Mouse (Mus musculus) adipocyte (in vitro differentiated cells): ENCODE results near the gene Olfml3.

ENCODE experiments used
- DNase-seq: peaks from one replicate; pipeline ENCODE4 v3.0.0-alpha.2; 2016; ENCODE audit warnings: low spot score

Gene Olfml3

DNA sequence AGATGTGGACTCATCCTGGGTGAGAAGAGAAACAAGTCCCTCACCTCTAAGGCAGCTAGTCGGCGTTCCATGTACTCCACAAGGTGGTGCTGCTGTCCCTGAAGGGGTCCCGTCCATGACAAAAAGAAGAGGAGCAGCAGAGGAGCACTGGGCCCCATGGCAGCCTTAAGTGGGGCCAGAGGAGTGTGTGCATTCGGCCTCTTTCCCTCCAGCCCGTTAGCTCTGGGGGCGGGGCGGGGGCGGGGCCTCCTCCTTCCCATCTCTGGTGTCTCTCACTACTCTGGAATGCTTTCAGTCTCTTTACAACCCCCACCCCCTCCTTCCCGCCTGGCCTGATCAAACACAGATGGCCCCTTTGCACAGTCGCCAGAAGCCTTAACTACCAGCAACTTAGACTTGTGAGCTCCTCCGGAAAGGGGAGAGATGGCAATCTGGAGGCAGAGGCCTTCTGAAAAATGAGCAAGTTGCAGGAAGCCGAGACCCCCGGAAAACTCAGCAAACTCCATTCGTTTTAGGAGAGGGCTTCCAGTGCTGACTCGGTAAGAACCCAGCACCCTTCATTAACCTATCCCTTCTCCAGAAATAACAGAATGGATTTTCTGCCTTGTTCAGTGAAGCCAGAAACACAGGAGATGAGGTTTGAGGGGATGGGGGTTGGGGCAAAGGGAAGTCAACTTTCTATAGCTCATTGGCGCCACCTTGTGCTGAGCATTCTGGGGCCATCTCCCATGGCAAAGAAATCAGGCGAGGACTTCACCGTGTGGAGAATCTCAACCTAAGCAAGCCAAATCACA is at the start of gene Olfml3:
Gene Olfml3, minus strand, starts transcription at position 224 of the 794 bp plus-strand sequence.
- DNase-seq, result peak; percentile 95

DNA sequence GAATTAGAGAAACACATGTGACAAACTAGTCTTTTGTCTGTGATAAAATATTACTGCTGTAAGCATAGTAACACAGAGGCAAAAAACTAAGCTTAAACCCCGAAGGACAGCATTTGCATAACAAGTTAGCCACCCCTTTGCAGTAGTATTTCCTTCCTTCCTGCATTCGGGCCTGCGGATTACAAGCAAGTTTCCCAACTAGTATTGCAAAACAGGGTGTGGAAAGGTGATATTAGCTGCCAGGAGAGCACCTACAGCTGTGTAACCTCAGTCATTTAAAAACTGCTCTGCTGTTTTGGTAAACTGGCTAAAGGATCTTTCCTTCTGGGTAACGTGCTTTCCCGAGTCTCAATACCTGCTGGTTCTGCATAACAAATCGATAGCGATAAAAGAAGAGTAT is 49.4 kb upstream of the Olfml3 start:
- peak; percentile 62 for DNase-seq

DNA sequence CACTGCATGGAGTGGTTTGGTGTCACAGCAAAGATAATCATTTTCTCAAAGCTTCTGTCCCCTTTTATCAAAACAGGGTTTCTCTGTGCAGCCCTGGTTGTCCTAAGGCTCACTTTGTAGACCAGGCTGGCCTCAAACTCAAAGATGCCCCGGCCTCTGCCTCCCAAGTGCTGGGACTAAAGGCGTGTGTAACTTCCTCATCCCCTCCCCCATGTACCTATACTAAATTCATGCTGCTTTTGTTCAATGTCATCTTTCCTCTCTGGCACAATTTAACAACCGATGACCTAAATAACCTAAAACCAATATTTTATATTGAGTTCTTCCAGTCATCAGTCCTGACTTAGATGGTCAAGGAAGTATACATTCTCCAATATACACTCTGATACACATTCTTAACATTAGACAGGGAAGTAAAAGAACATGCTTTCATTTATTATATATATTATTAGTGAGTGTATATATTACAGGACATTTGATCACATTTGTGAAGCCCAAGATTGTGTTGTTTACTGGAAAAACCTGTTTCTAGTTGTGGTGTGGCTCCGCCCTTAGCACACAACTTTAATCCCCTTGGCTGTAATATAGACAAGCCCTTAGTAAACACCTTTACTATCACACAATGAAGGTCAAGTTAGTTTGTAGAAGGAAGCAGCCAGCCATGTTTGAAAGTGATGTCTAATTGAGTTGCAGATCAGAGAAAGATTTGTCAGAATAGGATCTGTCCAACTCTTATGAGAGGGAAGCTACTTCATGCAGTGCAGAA is 45.2 kb upstream of the Olfml3 start:
- no peak for DNase-seq

GRCm38 (mm10) chr3:103780777-103781176 is 43.0 kb upstream of the Olfml3 start:
- DNase-seq, result no peak

DNA sequence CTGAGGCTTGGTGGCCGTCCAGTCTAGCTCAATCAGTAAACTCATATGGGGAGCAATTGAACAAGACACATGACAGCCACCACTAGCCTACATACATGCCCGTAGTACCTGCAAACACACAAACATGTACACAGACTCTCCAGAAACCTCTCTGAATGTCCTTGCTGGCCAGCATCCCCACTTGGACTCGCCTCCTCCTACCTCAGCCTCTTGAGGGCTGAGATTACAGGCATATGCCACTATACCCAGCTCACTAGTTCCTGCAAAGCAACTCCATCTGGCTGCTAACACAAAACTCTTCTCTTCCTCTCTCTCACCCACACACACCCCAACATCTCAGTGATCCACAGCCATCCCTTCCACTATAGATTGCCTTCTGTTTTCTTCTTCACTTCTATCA is 42.5 kb upstream of the Olfml3 start:
- DNase-seq, result no peak

DNA sequence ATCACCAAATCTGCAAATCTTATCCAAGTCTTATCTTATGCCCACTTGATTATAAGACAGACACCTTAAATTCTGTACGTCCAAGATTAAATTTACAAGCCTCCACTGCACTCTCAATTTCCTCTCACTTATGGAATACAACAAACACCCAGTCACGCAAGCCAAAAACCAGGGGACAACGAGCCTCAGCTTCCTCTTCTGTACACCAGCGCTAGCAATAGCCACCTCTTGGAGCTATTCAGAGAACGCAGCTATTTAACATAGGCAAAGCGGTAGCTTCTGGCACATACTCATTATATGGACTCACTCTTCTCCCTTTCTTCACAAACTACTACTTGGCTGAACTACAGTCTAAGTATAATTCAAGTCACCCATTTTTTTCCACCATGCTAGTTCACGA is 41.4 kb upstream of the Olfml3 start:
- no peak for DNase-seq

GRCm38 (mm10) chr3:103778660-103779059 is 40.9 kb upstream of the Olfml3 start:
- no peak for DNase-seq

DNA sequence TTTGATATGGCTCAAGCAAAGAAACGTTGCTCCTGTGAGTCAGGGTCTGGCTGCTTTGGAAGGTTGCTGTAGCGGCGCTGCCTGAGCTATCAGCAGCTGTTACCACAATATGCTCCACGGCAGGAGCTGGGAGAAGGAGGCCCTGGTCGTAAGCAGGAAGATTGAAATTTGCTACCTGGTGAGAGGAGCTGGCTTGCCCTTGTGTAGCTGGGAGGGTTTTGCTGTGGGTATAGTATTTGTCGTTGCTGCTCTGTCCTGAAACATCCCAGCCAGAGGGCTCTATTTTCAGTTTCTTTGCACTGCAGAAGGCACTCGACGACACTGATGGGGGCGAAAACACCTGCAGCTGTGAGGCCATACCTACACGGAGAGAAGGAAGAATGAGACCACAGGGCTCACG is 40.1 kb upstream of the Olfml3 start:
- DNase-seq, result no peak

DNA sequence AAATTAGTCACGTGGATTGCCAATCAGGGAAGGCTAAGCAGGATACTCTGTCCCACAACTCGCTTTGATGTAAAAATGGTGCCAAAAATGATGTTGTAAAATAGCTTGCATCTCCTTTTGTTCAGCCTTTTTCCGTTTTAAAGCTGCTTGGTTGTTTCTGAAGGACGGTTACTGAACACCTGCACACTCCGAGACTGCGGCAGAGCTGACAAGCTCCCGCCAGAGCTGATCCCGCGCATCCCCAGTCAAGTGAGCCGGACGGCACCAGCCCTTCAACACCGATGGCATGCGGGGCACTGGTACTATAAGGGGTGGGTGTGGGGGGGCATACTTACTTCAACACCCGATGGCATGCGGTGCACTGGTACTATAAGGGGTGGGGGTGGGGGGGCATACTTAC is 36.2 kb upstream of the Olfml3 start:
- no peak for DNase-seq

DNA sequence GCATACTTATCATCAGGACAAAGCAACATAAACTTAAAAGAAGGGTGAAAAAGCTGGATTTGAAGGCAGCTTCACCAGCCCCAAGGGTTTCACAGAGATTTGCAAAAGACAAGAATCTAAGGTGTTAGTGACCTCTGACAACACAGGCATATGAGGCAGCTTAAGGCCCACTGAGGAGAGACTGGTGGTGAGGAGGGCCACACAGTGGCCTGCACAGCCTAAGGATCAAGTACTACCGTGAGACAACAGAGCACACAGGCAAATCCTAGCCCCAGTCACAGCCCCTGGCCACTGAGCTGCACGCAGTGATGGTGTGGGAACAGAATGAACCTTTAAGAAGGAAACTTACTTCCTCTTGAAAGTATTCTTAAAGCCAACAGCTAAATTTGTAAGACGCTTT is 35.7 kb upstream of the Olfml3 start:
- DNase-seq, result no peak

DNA sequence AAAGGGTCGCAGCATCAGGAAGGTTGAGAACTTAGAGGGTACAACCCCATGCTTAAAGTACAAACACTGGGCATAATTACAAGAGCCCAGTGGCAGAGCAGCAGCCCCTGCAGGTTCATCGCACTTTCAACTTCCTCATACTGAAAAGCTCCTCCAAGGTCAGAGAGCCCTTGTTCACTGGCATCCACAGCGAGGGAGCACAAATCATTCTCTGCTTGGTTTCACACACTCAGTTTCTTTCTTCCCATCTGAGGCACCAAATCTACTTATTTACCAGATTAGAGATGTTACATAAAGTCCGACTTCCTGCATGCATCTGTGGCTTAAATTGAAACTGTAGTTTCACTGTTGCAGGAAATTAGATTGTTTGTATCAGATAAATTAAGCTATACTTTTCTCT is 35.0 kb upstream of the Olfml3 start:
- DNase-seq, result no peak

GRCm38 (mm10) chr3:103771531-103772130 is 33.8 kb upstream of the Olfml3 start:
- DNase-seq, result peak; percentile 96

- no peak for DNase-seq
Measured at GRCm38 (mm10) chr3:103766789-103767188, 29.0 kb upstream of the Olfml3 start.

DNA sequence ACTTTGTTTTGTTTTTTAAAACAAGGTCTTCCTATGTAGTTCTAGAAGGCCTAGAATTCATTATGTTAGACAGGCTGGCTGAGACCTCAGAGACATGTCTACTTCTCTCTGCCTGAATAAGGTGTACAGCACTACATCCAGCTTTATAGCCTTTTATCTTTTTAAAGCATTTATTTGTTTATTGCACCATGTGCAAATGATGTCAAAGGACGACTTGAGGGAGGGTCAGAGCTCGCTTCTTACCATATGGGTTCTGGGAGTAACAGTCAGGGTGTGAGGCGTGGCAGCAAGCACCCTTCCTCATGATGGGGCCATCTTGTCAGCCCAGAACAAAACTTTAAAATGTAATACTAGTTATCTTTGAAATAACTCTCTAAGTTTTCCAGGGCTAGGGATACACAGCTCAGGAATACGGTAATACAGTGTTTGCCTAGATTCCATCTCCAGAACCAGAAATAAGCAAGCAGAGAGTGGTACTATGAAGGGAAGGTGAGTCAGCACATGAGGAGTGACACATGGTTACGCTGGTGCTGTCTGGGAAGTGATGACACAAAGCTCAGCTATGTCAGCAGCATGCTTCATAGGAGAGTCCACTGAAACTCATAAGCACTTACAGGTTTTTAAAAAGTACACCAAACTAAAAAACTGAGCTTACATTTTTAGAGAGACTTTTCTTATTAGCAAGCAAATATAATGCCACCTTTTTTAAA is 21.6 kb upstream of the Olfml3 start:
- no peak for DNase-seq

- no peak for DNase-seq
Measured at GRCm38 (mm10) chr3:103758456-103758855, 20.7 kb upstream of the Olfml3 start.

DNA sequence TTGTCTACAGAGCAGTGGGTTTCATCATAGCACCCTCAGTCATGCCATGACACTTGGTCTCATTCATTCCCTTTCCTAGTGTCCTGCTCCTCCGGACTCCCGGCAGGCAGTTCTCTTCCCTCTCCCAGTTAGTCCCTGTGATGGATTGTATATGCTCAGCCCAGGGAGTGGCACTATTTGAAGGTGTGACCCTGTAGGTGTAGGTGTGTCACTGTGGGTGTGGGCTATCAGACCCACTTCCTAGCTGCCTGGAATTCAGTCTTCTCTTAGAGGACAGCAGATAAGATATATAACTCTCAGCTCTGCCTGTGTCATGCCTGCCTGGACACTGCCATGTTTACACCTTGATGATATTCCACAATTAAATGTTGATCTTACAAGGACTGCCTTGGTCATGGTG is 19.1 kb upstream of the Olfml3 start:
- no peak for DNase-seq

- DNase-seq, result no peak
Measured at GRCm38 (mm10) chr3:103755351-103755750, 17.6 kb upstream of the Olfml3 start.

DNA sequence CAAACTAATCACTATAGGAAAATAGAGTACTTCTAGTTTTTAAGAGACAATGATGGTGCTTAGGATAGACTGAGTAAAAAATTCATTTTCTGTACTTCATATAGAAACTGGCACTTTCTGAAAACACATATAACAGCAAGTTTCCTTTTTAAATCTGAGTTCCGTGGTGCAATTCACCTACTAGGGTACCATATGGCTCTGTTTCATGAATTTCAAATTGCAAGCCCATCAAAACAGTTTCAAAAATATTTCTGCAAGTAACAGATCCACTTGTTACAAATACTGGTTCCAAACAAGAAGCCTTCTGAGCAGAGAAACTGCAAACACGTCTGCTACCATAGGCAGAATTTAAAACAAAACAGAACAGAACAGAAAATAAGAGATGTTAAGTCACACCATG is 13.8 kb upstream of the Olfml3 start:
- no peak for DNase-seq

- no peak for DNase-seq
Measured at GRCm38 (mm10) chr3:103746711-103747110, 8.9 kb upstream of the Olfml3 start.

DNA sequence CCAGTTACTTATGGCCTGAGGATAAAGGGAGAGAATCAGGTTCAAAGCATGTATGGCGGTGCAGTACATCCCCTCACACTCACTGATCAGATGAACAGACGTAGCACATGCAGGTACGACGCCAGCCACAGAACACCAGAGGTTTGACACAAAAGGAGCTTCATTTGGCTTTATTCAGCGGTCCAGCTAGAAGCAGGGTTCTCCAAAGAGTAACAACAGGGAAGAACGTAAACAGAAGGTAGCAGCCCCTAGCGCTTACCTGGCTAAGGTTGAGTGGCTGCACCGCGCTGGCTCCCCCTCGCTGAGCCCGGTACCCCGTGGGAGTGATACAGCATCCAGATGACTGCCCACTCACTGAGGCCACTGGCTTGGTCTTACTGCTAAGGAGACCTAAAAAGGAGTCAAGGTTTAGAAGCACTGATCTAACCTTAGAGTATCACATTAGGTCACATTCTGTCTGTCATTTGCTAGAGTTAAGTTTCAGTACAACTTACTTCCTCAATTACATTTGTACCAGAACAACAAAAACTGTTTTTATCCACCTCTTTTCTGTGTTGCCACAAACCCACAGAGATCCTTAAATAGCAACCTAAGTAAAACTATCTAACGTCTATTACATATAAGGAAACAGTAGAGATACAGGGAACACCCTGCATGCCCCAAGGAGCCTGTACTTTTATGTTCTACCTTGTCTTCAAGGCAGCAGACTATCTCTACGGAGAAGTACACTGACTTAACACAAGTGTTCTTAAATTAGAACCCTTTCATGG is 7.4 kb upstream of the Olfml3 start:
- no peak for DNase-seq

DNA sequence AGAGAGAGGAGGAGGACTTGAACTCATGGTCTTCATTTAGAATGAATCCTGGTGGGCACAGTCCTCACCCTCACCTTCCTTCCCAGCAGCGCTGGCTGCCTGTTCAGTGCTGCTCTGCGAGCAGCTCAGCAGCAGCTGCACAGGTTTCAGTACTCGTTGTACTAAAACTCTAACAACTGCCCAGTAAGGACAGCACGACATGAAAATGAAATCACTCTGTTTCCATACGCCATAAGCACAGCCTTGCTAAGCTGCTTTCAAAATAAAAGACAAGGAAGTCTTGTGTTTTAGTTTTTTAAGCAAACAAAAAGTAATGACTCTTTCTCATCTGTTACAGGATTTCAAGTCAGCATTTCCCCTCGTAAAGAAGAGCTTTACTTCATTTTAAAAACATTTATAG is 5.4 kb upstream of the Olfml3 start:
- no peak for DNase-seq

DNA sequence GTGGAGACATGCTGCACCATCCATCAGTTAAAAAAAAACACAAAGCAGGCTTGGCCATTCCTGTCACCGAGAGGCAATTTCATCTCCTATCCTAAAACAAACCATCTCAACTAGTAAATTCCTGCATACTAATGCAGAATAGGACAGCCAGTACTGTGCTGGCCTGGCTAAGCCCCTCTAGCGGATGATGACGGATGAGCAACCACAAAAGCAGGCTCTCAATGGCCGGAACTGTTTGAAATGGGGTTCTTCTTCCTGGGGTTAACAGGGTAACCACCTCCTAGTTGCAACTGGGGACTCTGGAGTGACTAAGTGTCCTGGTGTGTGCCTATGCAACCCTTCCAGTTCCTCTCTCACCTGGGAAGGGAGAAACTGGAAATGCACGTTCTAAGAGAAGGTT is 2.5 kb upstream of the Olfml3 start:
- no peak for DNase-seq
